Mouse (Mus musculus): Measurements from ENCODE around the gene Ttyh3. TPM values are rescaled to one million over a fixed set of nuclear protein-coding genes. Genes with fewer than 3 reads are reported as not detected.

Gene Ttyh3
- polyA plus RNA-seq, 2 experiments = 57.5 to 118 TPM

- no peaks in the 10 kb centered on the region for H3K9me3 ChIP-seq (ENCODE audit: control insufficient read depth, low read length)
- peaks cover 23% of the 10 kb centered on the region for H3K4me1 ChIP-seq (ENCODE audit: control insufficient read depth, insufficient read depth, low read length)
- TF ChIP-seq POLR2A (IDR thresholded peaks at IDR 0.05; ENCODE audit: borderline replicate concordance, extremely low read depth, insufficient read depth, insufficient read length) = no peak
- 71% methylated on average over 2 of the region's 2 CpGs for WGBS
- H3K27me3 ChIP-seq (ENCODE audit: control insufficient read depth, insufficient read depth, low read length) = no peaks in the 10 kb centered on the region
- H3K27ac ChIP-seq (replicated peaks; ENCODE audit: low read depth, low read length) = peak overlapping the region; percentile 83
- H3K9ac ChIP-seq (ENCODE audit: low read depth, low read length, severe bottlenecking) = no peak overlapping the region
- ATAC-seq (ENCODE audit: low FRiP score, low read depth) (no peak), DNase-seq (ENCODE audit: low spot score) (no peak)
- peaks cover 54% of the 10 kb centered on the region for H3K36me3 ChIP-seq (ENCODE audit: control insufficient read depth, insufficient read depth, low read length)
- H3K4me2 ChIP-seq (replicated peaks; ENCODE audit: low read depth, low read length, severe bottlenecking) = peak overlapping the region; percentile 42; the same call in 1 of the 2 replicates
- no peak overlapping the region for H3K4me3 ChIP-seq (replicated peaks; ENCODE audit: low read length)
Measured at GRCm38 (mm10) chr5:140640812-140641211, 8.0 kb downstream of the Ttyh3 start.

GRCm38 (mm10) chr5:140639871-140640270 lies 9.0 kb downstream of the Ttyh3 start:
- no peak overlapping the region for H3K4me2 ChIP-seq (replicated peaks; ENCODE audit: low read depth, low read length, severe bottlenecking)
- 79% methylated on average over 14 of the region's 14 CpGs for WGBS
- H3K36me3 ChIP-seq (ENCODE audit: control insufficient read depth, insufficient read depth, low read length) = peaks cover 54% of the 10 kb centered on the region
- ATAC-seq (ENCODE audit: low FRiP score, low read depth) (no peak), DNase-seq (ENCODE audit: low spot score) (no peak)
- H3K9me3 ChIP-seq (ENCODE audit: control insufficient read depth, low read length) = no peaks in the 10 kb centered on the region
- no peak overlapping the region for H3K9ac ChIP-seq (ENCODE audit: low read depth, low read length, severe bottlenecking)
- H3K27me3 ChIP-seq (ENCODE audit: control insufficient read depth, insufficient read depth, low read length) = no peaks in the 10 kb centered on the region
- H3K4me3 ChIP-seq (replicated peaks; ENCODE audit: low read length) = no peak overlapping the region
- TF ChIP-seq POLR2A (IDR thresholded peaks at IDR 0.05; ENCODE audit: borderline replicate concordance, extremely low read depth, insufficient read depth, insufficient read length) = no peak
- H3K27ac ChIP-seq (replicated peaks; ENCODE audit: low read depth, low read length) = no peak overlapping the region
- H3K4me1 ChIP-seq (ENCODE audit: control insufficient read depth, insufficient read depth, low read length) = peaks cover 23% of the 10 kb centered on the region

GRCm38 (mm10) chr5:140639312-140639711 lies 9.5 kb downstream of the Ttyh3 start:
- H3K27me3 ChIP-seq (ENCODE audit: control insufficient read depth, insufficient read depth, low read length) = no peaks in the 10 kb centered on the region
- peaks cover 23% of the 10 kb centered on the region for H3K4me1 ChIP-seq (ENCODE audit: control insufficient read depth, insufficient read depth, low read length)
- no peak overlapping the region for H3K4me3 ChIP-seq (replicated peaks; ENCODE audit: low read length)
- H3K4me2 ChIP-seq (replicated peaks; ENCODE audit: low read depth, low read length, severe bottlenecking) = no peak overlapping the region
- ATAC-seq (ENCODE audit: low FRiP score, low read depth) (no peak), DNase-seq (ENCODE audit: low spot score) (no peak)
- WGBS = 95% methylated on average over 4 of the region's 4 CpGs
- no peak for TF ChIP-seq POLR2A (IDR thresholded peaks at IDR 0.05; ENCODE audit: borderline replicate concordance, extremely low read depth, insufficient read depth, insufficient read length)
- no peak overlapping the region for H3K27ac ChIP-seq (replicated peaks; ENCODE audit: low read depth, low read length)
- H3K36me3 ChIP-seq (ENCODE audit: control insufficient read depth, insufficient read depth, low read length) = peaks cover 54% of the 10 kb centered on the region
- H3K9ac ChIP-seq (ENCODE audit: low read depth, low read length, severe bottlenecking) = no peak overlapping the region
- H3K9me3 ChIP-seq (ENCODE audit: control insufficient read depth, low read length) = no peaks in the 10 kb centered on the region

- Histone ChIP-seq H3K4me2 (replicated peaks; ENCODE audit: low read depth, low read length, severe bottlenecking) (no peak overlapping the region), H3K9me3 (ENCODE audit: control insufficient read depth, low read length) (no peaks in the 10 kb centered on the region), H3K9ac (ENCODE audit: low read depth, low read length, severe bottlenecking) (no peak overlapping the region), H3K27me3 (ENCODE audit: control insufficient read depth, insufficient read depth, low read length) (no peaks in the 10 kb centered on the region), H3K36me3 (ENCODE audit: control insufficient read depth, insufficient read depth, low read length) (peaks cover 56% of the 10 kb centered on the region), H3K4me3 (replicated peaks; ENCODE audit: low read length) (no peak overlapping the region), H3K27ac (replicated peaks; ENCODE audit: low read depth, low read length) (no peak overlapping the region), H3K4me1 (ENCODE audit: control insufficient read depth, insufficient read depth, low read length) (peaks cover 23% of the 10 kb centered on the region)
- ATAC-seq (ENCODE audit: low FRiP score, low read depth) = no peak
- no peak for DNase-seq (ENCODE audit: low spot score)
- WGBS = 90% methylated on average over 6 of the region's 6 CpGs
- no peak for TF ChIP-seq POLR2A (IDR thresholded peaks at IDR 0.05; ENCODE audit: borderline replicate concordance, extremely low read depth, insufficient read depth, insufficient read length)
Measured at GRCm38 (mm10) chr5:140638484-140638883, 10.3 kb downstream of the Ttyh3 start.

DNA sequence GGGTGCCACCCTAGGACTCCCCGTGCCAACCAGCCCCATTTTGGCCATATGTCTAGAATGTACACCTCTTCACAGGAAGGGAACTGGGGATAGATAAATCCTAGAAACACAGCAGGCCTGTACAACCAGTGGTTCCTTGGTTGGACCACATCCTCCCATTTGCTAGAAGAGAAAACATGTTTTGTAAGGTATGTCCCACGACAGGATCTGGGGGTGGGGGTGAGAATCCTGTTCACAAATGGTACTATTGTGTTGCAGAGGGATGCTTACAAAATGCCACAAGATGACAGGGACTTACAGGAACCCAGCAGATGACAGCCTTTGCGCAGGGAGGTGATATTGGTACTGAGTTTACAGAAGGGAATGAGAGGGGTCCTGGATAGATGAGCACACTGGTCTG lies 10.8 kb downstream of the Ttyh3 start:
- ATAC-seq (ENCODE audit: low FRiP score, low read depth) = no peak
- Histone ChIP-seq H3K9ac (ENCODE audit: low read depth, low read length, severe bottlenecking) (no peak overlapping the region), H3K9me3 (ENCODE audit: control insufficient read depth, low read length) (no peaks in the 10 kb centered on the region), H3K4me2 (replicated peaks; ENCODE audit: low read depth, low read length, severe bottlenecking) (no peak overlapping the region), H3K36me3 (ENCODE audit: control insufficient read depth, insufficient read depth, low read length) (peaks cover 61% of the 10 kb centered on the region), H3K4me1 (ENCODE audit: control insufficient read depth, insufficient read depth, low read length) (peaks cover 23% of the 10 kb centered on the region), H3K27ac (replicated peaks; ENCODE audit: low read depth, low read length) (no peak overlapping the region), H3K4me3 (replicated peaks; ENCODE audit: low read length) (no peak overlapping the region), H3K27me3 (ENCODE audit: control insufficient read depth, insufficient read depth, low read length) (no peaks in the 10 kb centered on the region)
- no peak for TF ChIP-seq POLR2A (IDR thresholded peaks at IDR 0.05; ENCODE audit: borderline replicate concordance, extremely low read depth, insufficient read depth, insufficient read length)
- 91% methylated on average over 3 of the region's 3 CpGs for WGBS
- no peak for DNase-seq (ENCODE audit: low spot score)

DNA sequence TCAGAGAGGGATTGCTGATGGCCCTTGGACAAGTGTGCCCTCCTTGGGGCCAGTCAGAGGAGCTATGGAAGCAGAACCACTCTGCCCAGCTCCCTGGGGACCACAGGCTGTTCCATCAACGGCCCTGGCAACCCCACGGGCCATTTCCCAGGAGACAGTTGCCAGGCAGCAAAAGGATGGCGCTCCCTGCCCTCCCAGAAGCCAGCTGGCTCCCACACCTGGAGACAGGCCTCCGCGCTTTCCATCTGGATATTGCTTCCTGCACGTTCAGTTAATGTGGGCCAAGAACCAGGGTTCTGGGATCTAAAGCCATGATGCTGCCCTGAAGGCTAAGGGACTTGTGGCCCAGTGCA lies 11.8 kb downstream of the Ttyh3 start:
- H3K4me2 ChIP-seq (replicated peaks; ENCODE audit: low read depth, low read length, severe bottlenecking) = no peak overlapping the region
- no peak for TF ChIP-seq POLR2A (IDR thresholded peaks at IDR 0.05; ENCODE audit: borderline replicate concordance, extremely low read depth, insufficient read depth, insufficient read length)
- H3K9me3 ChIP-seq (ENCODE audit: control insufficient read depth, low read length) = no peaks in the 10 kb centered on the region
- no peaks in the 10 kb centered on the region for H3K27me3 ChIP-seq (ENCODE audit: control insufficient read depth, insufficient read depth, low read length)
- no peak overlapping the region for H3K4me3 ChIP-seq (replicated peaks; ENCODE audit: low read length)
- no peak overlapping the region for H3K9ac ChIP-seq (ENCODE audit: low read depth, low read length, severe bottlenecking)
- no peak overlapping the region for H3K27ac ChIP-seq (replicated peaks; ENCODE audit: low read depth, low read length)
- peaks cover 70% of the 10 kb centered on the region for H3K36me3 ChIP-seq (ENCODE audit: control insufficient read depth, insufficient read depth, low read length)
- no peak for DNase-seq (ENCODE audit: low spot score)
- peaks cover 17% of the 10 kb centered on the region for H3K4me1 ChIP-seq (ENCODE audit: control insufficient read depth, insufficient read depth, low read length)
- WGBS = 89% methylated on average over 6 of the region's 6 CpGs
- ATAC-seq (ENCODE audit: low FRiP score, low read depth) = no peak

All from limb, embryonic 14.5 days (tissue).